Mouse (Mus musculus): ENCODE measurements around the gene Cntnap3.
"Not testable (repeated sequence)": the region's sequence is repeated elsewhere in the genome, so short reads cannot be mapped to it uniquely, and the experiment has no call there.

DNA sequence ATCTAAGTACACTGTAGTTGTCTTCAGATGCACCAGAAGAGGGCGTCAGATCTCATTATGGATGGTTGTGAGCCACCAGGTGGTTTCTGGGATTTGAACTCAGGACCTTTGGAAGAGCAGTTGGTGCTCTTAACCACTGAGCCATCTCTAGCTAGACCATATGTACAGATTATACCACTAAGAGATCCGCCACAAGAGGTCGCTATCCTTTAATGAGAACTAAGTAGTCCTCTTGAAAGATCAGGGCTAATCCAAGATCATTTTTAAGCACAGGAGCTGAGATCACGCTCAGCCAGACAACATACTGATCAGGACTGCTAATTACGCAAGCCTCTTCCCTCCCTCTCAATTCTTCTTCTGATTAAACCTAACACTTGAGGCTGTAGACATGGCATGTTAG, 78.9 kb downstream of the Cntnap3 start:
- not testable (repeated sequence) for TF ChIP-seq POU5F1, NANOG (IDR thresholded peaks at IDR 0.05; ENCODE audit: borderline replicate concordance, low read length)
- TF ChIP-seq CTCF (conservative IDR thresholded peaks at IDR 0.05; ENCODE audit: low read length): peak; percentile 26
